In the genomic region with DNA sequence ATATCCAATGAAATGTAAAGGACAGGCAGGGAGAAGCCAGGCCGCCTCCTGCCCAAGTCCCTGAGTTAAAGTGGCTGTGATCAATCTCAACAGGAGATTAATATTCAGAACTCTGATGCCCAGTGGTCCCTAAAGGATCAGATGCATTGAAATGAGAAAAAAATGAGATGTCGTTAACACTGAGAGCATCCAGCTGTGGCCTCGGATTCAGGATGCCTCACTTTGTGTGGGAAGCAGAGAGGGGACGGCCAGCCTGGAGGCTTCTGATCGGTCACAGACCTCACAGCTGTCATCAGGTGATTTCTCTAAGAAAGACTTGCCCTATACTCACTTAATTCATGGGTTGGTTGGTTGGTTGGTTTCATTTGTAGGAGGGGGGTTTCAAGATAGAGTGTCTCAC, we compare ENCODE assay signal across 18 mouse cellular contexts.
DNase-seq lines count a peak whose midpoint lies in the region; ATAC-seq and TF ChIP-seq lines count a peak whose summit lies in the region.
"Had no signal": no experiment of that assay in that cellular context is flagged by ENCODE, and none has a peak within 500 bp of the region (broad histone marks: within the 10 kb centered on the region; RNA-seq: fewer than 3 reads in every experiment).

No protein-coding gene starts in this region.

- 47% methylated on average over 5 of the region's 5 CpGs for WGBS in forebrain, embryonic 12.5 days
- 25% methylated on average over 5 of the region's 5 CpGs for WGBS in hindbrain, embryonic 15.5 days
- 20% methylated on average over 5 of the region's 5 CpGs for WGBS in midbrain, embryonic 15.5 days

- no peak overlapping the region for H3K4me3 ChIP-seq in forebrain, embryonic 12.5 days (replicated peaks)
- H3K4me3 ChIP-seq in hindbrain, embryonic 15.5 days, result no peak overlapping the region
- H3K4me3 ChIP-seq in midbrain, embryonic 15.5 days, result no peak overlapping the region
- H3K4me3 ChIP-seq: megakaryocyte, embryonic 14.5 days had no signal

- no peak overlapping the region for H3K9ac ChIP-seq in forebrain, embryonic 12.5 days
- H3K9ac ChIP-seq in hindbrain, embryonic 15.5 days, result no peak overlapping the region
- H3K9ac ChIP-seq in midbrain, embryonic 15.5 days, result no peak overlapping the region
- H3K9ac ChIP-seq: liver, postnatal 0 days had no signal

- H3K9me3 ChIP-seq in forebrain, embryonic 12.5 days, result no peaks in the 10 kb centered on the region
- no peaks in the 10 kb centered on the region for H3K9me3 ChIP-seq in hindbrain, embryonic 15.5 days
- H3K9me3 ChIP-seq in midbrain, embryonic 15.5 days, result no peaks in the 10 kb centered on the region
- H3K9me3 ChIP-seq: megakaryocyte, embryonic 14.5 days had no signal

- no peak for TF ChIP-seq CTCF in brain, embryonic 14.5 days (IDR thresholded peaks at IDR 0.05; ENCODE audit: borderline replicate concordance, extremely low read depth, insufficient read depth, insufficient read length)

- TF ChIP-seq POLR2A in brain, embryonic 14.5 days (IDR thresholded peaks at IDR 0.05; ENCODE audit: borderline replicate concordance, extremely low read depth, insufficient read depth, insufficient read length, poor library complexity, severe bottlenecking), result no peak

- peak overlapping the region; percentile 89 for H3K27ac ChIP-seq in forebrain, embryonic 12.5 days
- H3K27ac ChIP-seq in hindbrain, embryonic 15.5 days (replicated peaks), result peak overlapping the region; percentile 82
- H3K27ac ChIP-seq in midbrain, embryonic 15.5 days, result peak overlapping the region; percentile 77

- no peaks in the 10 kb centered on the region for H3K27me3 ChIP-seq in forebrain, embryonic 12.5 days
- no peaks in the 10 kb centered on the region for H3K27me3 ChIP-seq in hindbrain, embryonic 15.5 days
- H3K27me3 ChIP-seq in midbrain, embryonic 15.5 days (replicated peaks), result no peaks in the 10 kb centered on the region
- H3K27me3 ChIP-seq: megakaryocyte, embryonic 14.5 days had no signal

- H3K4me2 ChIP-seq in forebrain, embryonic 12.5 days, result no peak overlapping the region
- no peak overlapping the region for H3K4me2 ChIP-seq in hindbrain, embryonic 15.5 days
- no peak overlapping the region for H3K4me2 ChIP-seq in midbrain, embryonic 15.5 days

- H3K4me1 ChIP-seq in forebrain, embryonic 12.5 days, result peaks cover 72% of the 10 kb centered on the region
- H3K4me1 ChIP-seq in hindbrain, embryonic 15.5 days (replicated peaks), result peaks cover 60% of the 10 kb centered on the region
- peaks cover 49% of the 10 kb centered on the region for H3K4me1 ChIP-seq in midbrain, embryonic 15.5 days

- DNase-seq in brain, embryonic 14.5 days (ENCODE audit: low read depth), result peak; percentile 55
- no peak for DNase-seq in gastrocnemius, postnatal 4 days (ENCODE audit: low spot score in 2 of 2)
- DNase-seq in gastrocnemius, adult 18-20 months (ENCODE audit: low spot score), result no peak
- DNase-seq in kidney, postnatal 4 days, result no peak
- DNase-seq: adrenal gland, postnatal 36 days; cerebellum, adult 9-10 months; heart, adult 11 months; heart, postnatal 4 days; kidney, adult 18-20 months; kidney, postnatal 14 days; liver; liver, postnatal 0 days; lung, postnatal 14 days; thymus, postnatal 4 days had no signal

- peak; percentile 33; the same call in 1 of the 2 replicates for ATAC-seq in forebrain, embryonic 12.5 days (ENCODE audit: low FRiP score)
- no peak for ATAC-seq in hindbrain, embryonic 15.5 days (ENCODE audit: low FRiP score, low read depth)
- no peak for ATAC-seq in midbrain, embryonic 15.5 days (replicated peaks)
- ATAC-seq: liver, postnatal 0 days had no signal

- no peaks in the 10 kb centered on the region; the same call in 1 of the 2 replicates for H3K36me3 ChIP-seq in forebrain, embryonic 12.5 days (replicated peaks)
- H3K36me3 ChIP-seq in hindbrain, embryonic 15.5 days, result no peaks in the 10 kb centered on the region
- H3K36me3 ChIP-seq in midbrain, embryonic 15.5 days (replicated peaks), result no peaks in the 10 kb centered on the region
